Mouse (Mus musculus) heart, adult 2 months (tissue): Measurements from ENCODE around the gene Ttyh3.

Experiments used
- CTCF ChIP-seq: fragments of 200-600 bp; IDR thresholded peaks from 2 replicates; pipeline ENCODE4 v1.8.1; 2022; ENCODE audit warnings: antibody characterized with exemption, mild to moderate bottlenecking, moderate library complexity
- POLR2A ChIP-seq: fragments of 200-500 bp; IDR thresholded peaks from 2 replicates; pipeline ENCODE4 v1.6.1; 2011; ENCODE audit warnings: mild to moderate bottlenecking, low read depth, low read length, control low read depth; ENCODE audit not compliant: insufficient read depth

- TF ChIP-seq POLR2A = no peak
- TF ChIP-seq CTCF = no peak
Observed at GRCm38 (mm10) chr5:140647821-140648518, 861 bp downstream of the Ttyh3 start.
